7 mouse cellular contexts compared by ENCODE assay signal in the genomic region with DNA sequence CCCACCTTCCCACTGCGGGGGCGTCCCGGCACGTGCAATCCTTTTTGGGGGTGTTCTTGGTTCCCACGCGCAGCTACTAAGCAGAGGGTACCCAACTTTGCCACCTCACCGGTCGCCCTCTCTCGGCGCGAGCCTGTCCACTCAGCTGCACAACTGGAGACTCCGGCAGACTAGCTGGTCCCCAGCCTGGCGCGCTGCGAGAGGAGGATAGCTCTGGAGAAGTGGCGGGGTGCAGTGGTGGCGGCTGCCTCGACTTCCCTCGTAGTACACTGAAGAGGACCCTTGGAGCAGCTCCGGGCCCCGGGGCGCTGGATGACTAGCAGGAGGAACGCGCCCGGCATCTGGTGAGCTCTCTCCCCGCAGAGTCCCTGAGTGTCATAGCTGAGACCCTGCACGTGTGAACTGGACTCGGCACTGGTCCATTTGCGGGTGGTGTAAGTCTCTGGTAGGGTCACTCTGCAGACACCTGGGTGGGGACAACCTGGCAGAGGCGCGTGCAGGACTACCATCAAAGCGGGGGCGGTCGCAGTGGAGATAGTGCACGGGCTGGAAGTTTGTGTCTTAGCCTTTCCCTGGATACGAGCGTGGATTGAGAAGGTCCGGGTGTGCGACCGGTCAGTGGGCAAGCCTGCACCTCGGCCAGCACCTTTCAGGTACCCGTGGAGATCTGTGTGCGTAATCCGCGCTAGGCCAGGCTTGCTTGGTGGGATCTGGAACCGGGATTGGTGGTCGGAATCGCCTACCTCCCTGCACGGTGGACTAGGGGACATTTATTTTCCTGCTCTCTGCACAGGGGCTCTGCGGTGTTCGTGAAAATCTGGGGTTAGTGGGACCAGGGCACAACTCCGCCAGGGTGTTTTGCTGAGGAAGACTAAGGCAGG. TPM values are rescaled to one million over a fixed set of nuclear protein-coding genes. Genes with fewer than 3 reads are reported as not detected.
DNase-seq lines count a peak whose midpoint lies in the region; ATAC-seq and TF ChIP-seq lines count a peak whose summit lies in the region.

No protein-coding gene starts in this region.

- in situ Hi-C loops in ES-E14 (cut with MboI; ENCODE audit: low sequenced_read_pairs in 2 of 2, unreplicated experiment in 2 of 2), result no loop called here

- no peaks in the 10 kb centered on the region for H3K9me3 ChIP-seq in ES-E14 (ENCODE audit: control insufficient read depth, insufficient read depth, low read depth, low read length)
- no peaks in the 10 kb centered on the region for H3K9me3 ChIP-seq in kidney, embryonic 16.5 days (ENCODE audit: low read length)
- H3K9me3 ChIP-seq in lung, postnatal 0 days (ENCODE audit: low read length), result no peaks in the 10 kb centered on the region

- no peak for TF ChIP-seq EP300 in lung, postnatal 0 days (IDR thresholded peaks at IDR 0.05)

- no peak for DNase-seq in ES-E14 (ENCODE audit: low read depth, low spot score)
- peak; percentile 29 for DNase-seq in lung, postnatal 0 days (ENCODE audit: low spot score)
- DNase-seq in right cerebral cortex, postnatal 4 days, result peak; percentile 42

- H3K4me3 ChIP-seq in C2C12 (ENCODE audit: insufficient read depth, poor library complexity, severe bottlenecking) (peak overlapping the region; percentile 67), ES-E14 (ENCODE audit: insufficient read depth in 1 of 2, low read depth in 1 of 2, low read length in 2 of 2, poor library complexity in 1 of 2, severe bottlenecking in 1 of 2) (peak overlapping the region; percentile 69 to 71)
- H3K4me3 ChIP-seq in kidney, embryonic 16.5 days (ENCODE audit: low read length), result peak overlapping the region; percentile 73
- peak overlapping the region; percentile 61 for H3K4me3 ChIP-seq in lung, postnatal 0 days (ENCODE audit: low read depth, low read length)

- H3ac ChIP-seq in C2C12 (ENCODE audit: control insufficient read depth, insufficient read length, low read depth), result peak overlapping the region; percentile 91

- TF ChIP-seq CTCF in C2C12 (IDR thresholded peaks at IDR 0.05; ENCODE audit: control insufficient read depth, insufficient read depth, insufficient read length), result peak; percentile 26
- peak; percentile 46 for TF ChIP-seq CTCF in lung, postnatal 0 days (IDR thresholded peaks at IDR 0.05)

- under 1% methylated on average over 52 of the region's 52 CpGs for whole genome bisulfite sequencing in kidney, embryonic 16.5 days
- under 1% methylated on average over 48 of the region's 52 CpGs for WGBS in lung, postnatal 0 days

- peaks cover 47% of the 10 kb centered on the region for H3K79me2 ChIP-seq in C2C12 (ENCODE audit: control insufficient read depth, insufficient read depth)

- peak overlapping the region; percentile 57 for H3K9ac ChIP-seq in ES-E14 (ENCODE audit: insufficient read depth, low read depth, low read length, poor library complexity, severe bottlenecking)
- peak overlapping the region; percentile 82 for H3K9ac ChIP-seq in kidney, embryonic 16.5 days (replicated peaks; ENCODE audit: low read length)
- H3K9ac ChIP-seq in lung, postnatal 0 days (replicated peaks; ENCODE audit: low read depth), result peak overlapping the region; percentile 62

- peak overlapping the region; percentile 96 for H3K4me2 ChIP-seq in kidney, embryonic 16.5 days (replicated peaks; ENCODE audit: low read depth, low read length)
- peak overlapping the region; percentile 93 for H3K4me2 ChIP-seq in lung, postnatal 0 days (replicated peaks; ENCODE audit: low read depth, low read length)

- H3K36me3 ChIP-seq in C2C12 (ENCODE audit: control insufficient read depth, insufficient read depth), result no peaks in the 10 kb centered on the region
- no peaks in the 10 kb centered on the region for H3K36me3 ChIP-seq in ES-E14 (ENCODE audit: control insufficient read depth, insufficient read depth, low read length, poor library complexity, severe bottlenecking)
- H3K36me3 ChIP-seq in kidney, embryonic 16.5 days (ENCODE audit: insufficient read depth, low read length), result peaks cover 11% of the 10 kb centered on the region; the same call in 1 of the 2 replicates
- H3K36me3 ChIP-seq in lung, postnatal 0 days (ENCODE audit: insufficient read depth, low read length), result no peaks in the 10 kb centered on the region

- 0 out of 2 replicates have a peak, but pooled peaks have one; percentile 9 for ATAC-seq in common myeloid progenitor, adult 5-6 weeks (replicated peaks; ENCODE audit: low read depth, poor library complexity, severe bottlenecking)
- ATAC-seq in granulocyte monocyte progenitor cell, adult 5-6 weeks (replicated peaks; ENCODE audit: poor library complexity, severe bottlenecking), result peak; percentile 12
- peak; percentile 75 for ATAC-seq in kidney, embryonic 16.5 days (ENCODE audit: low FRiP score, low TSS enrichment)
- peak; percentile 57 for ATAC-seq in lung, postnatal 0 days

- peaks cover 15% of the 10 kb centered on the region for H3K79me3 ChIP-seq in C2C12 (ENCODE audit: low read depth)

- no peak overlapping the region for H3K27ac ChIP-seq in ES-E14 (ENCODE audit: insufficient read depth, low read depth, low read length, poor library complexity, severe bottlenecking)
- peak overlapping the region; percentile 65; the same call in 1 of the 2 replicates for H3K27ac ChIP-seq in kidney, embryonic 16.5 days (ENCODE audit: low read length)
- peak overlapping the region; percentile 72 for H3K27ac ChIP-seq in lung, postnatal 0 days (ENCODE audit: low read length)

- no peaks in the 10 kb centered on the region for H3K4me1 ChIP-seq in ES-E14 (ENCODE audit: control insufficient read depth in 2 of 2, insufficient read depth in 2 of 2, low read length in 2 of 2, poor library complexity in 1 of 2)
- H3K4me1 ChIP-seq in kidney, embryonic 16.5 days (ENCODE audit: insufficient read depth, low read length), result peaks cover 31% of the 10 kb centered on the region
- H3K4me1 ChIP-seq in lung, postnatal 0 days (ENCODE audit: insufficient read depth, low read depth, low read length), result no peaks in the 10 kb centered on the region

- H3K27me3 ChIP-seq in C2C12 (ENCODE audit: control insufficient read depth, insufficient read depth, insufficient read length), result no peaks in the 10 kb centered on the region
- H3K27me3 ChIP-seq in kidney, embryonic 16.5 days (ENCODE audit: insufficient read depth, low read length), result no peaks in the 10 kb centered on the region
- H3K27me3 ChIP-seq in lung, postnatal 0 days (replicated peaks; ENCODE audit: insufficient read depth, low read length), result no peaks in the 10 kb centered on the region

TF ChIP-seq in C2C12, 6 proteins besides CTCF, POLR2A, EP300 and RAD21:
- TF ChIP-seq MAX (IDR thresholded peaks at IDR 0.05) (no peak), USF1 (IDR thresholded peaks at IDR 0.05; ENCODE audit: low read depth) (no peak), CEBPB (IDR thresholded peaks at IDR 0.05; ENCODE audit: low read depth) (no peak), MYOD1 (IDR thresholded peaks at IDR 0.05; ENCODE audit: control insufficient read depth, insufficient read length, low read depth) (no peak), MYOG (IDR thresholded peaks at IDR 0.05; ENCODE audit: control insufficient read depth, extremely low read depth, insufficient read length) (no peak), FOSL1 (IDR thresholded peaks at IDR 0.05; ENCODE audit: insufficient read depth, low read length, poor library complexity, severe bottlenecking) (no peak)

TF ChIP-seq in ES-E14, 5 proteins besides CTCF, POLR2A, EP300 and RAD21:
- TF ChIP-seq ZNF384 (IDR thresholded peaks at IDR 0.05; ENCODE audit: low read depth, low read length) (no peak), ZC3H11A (IDR thresholded peaks at IDR 0.05; ENCODE audit: borderline replicate concordance, low read depth, low read length) (no peak), HCFC1 (IDR thresholded peaks at IDR 0.05; ENCODE audit: borderline replicate concordance, insufficient read depth, low read length) (no peak), MAFK (IDR thresholded peaks at IDR 0.05; ENCODE audit: insufficient read depth, low read depth, low read length) (no peak), CHD2 (IDR thresholded peaks at IDR 0.05; ENCODE audit: low read depth, low read length) (no peak)

RNA-seq across cellular contexts. Expression of a gene that starts 0.6 kb away (rescaled TPM):
- polyA plus RNA-seq in C2C12 (2012; fragmentation: generic; extraction: Trizol), result 6.4 TPM
- 2.5 and 2.7 TPM in 2 replicates for total RNA-seq in ES-E14 (2012; rRNA removed)
- not detected in 2 replicates for total RNA-seq in common myeloid progenitor, adult 5-6 weeks (2017)
- total RNA-seq in granulocyte monocyte progenitor cell, adult 5-6 weeks (2014; fragmentation: Nextera tagmentation), result not detected in 2 replicates
- not detected in 2 replicates for total RNA-seq in granulocyte monocyte progenitor cell, adult 5-6 weeks (2017)
- 26.0 and 31.4 TPM in 2 replicates for polyA plus RNA-seq in kidney, embryonic 16.5 days (2015; fragmentation: Nextera tagmentation; extraction: Ambion mirVana)
- polyA plus RNA-seq in lung, postnatal 0 days (2015; fragmentation: Nextera tagmentation; extraction: Ambion mirVana), result 8.5 and 9.2 TPM in 2 replicates

Comparison
In these comparisons a context has a peak if more than half of its experiments do, and no peak if none do; other contexts are left out.
1. ATAC-seq: peak in every context shown above with its lines; median percentile 75 in kidney, embryonic 16.5 days; 57 in lung, postnatal 0 days; 12 in granulocyte monocyte progenitor cell, adult 5-6 weeks; 9 in common myeloid progenitor, adult 5-6 weeks.